Mouse (Mus musculus) ES-E14 (cell line): Measurements from ENCODE around the gene Pla2g12a. TPM values are rescaled to one million over a fixed set of nuclear protein-coding genes. Genes with fewer than 3 reads are reported as not detected.

Source experiments
- DNase-seq: peaks from one replicate; pipeline ENCODE4 v3.0.0-alpha.2; 2013; ENCODE audit warnings: low read depth, low spot score
- H3K27ac ChIP-seq: 2 replicates; pipeline ENCODE4 v1.5.1; 2012; ENCODE audit warnings: low read depth, mild to moderate bottlenecking, low read length, moderate library complexity, mixed read lengths; ENCODE audit not compliant: poor library complexity, insufficient read depth, severe bottlenecking
- H3K36me3 ChIP-seq: 2 replicates; pipeline ENCODE4 v1.6.1; 2012; ENCODE audit warnings: mild to moderate bottlenecking, low read length, moderate library complexity, mixed read lengths; ENCODE audit not compliant: control insufficient read depth, poor library complexity, insufficient read depth, severe bottlenecking
- H3K4me1 ChIP-seq, 2 experiments: fragments of 150-350 bp in 1 of 2; sonication (generic) in 1 of 2; 2 replicates each; pipeline ENCODE4 v1.6.1; 2012; ENCODE audit warnings: low read length in 2 of 2, mild to moderate bottlenecking in 1 of 2, mixed read lengths in 1 of 2; ENCODE audit not compliant: control insufficient read depth in 2 of 2, insufficient read depth in 2 of 2, poor library complexity in 1 of 2
- H3K4me3 ChIP-seq, 2 experiments: fragments of 150-350 bp in 1 of 2; sonication (generic) in 1 of 2; 2 replicates each; pipeline ENCODE4 v1.5.1; 2012; ENCODE audit warnings: low read length in 2 of 2, low read depth in 1 of 2, mild to moderate bottlenecking in 1 of 2, mixed read lengths in 1 of 2; ENCODE audit not compliant: insufficient read depth in 1 of 2, poor library complexity in 1 of 2, severe bottlenecking in 1 of 2
- H3K9ac ChIP-seq: 2 replicates; pipeline ENCODE4 v1.6.1; 2012; ENCODE audit warnings: low read depth, mild to moderate bottlenecking, low read length, mixed read lengths; ENCODE audit not compliant: poor library complexity, insufficient read depth, severe bottlenecking
- H3K9me3 ChIP-seq: fragments of 150-350 bp; sonication (generic); 2 replicates; pipeline ENCODE4 v1.6.1; 2012; ENCODE audit warnings: low read depth, mild to moderate bottlenecking, low read length; ENCODE audit not compliant: control insufficient read depth, insufficient read depth
- CHD2 ChIP-seq: IDR thresholded peaks from 2 replicates; pipeline ENCODE4 v1.6.1; 2014; ENCODE audit warnings: mild to moderate bottlenecking, low read depth, low read length, inconsistent platforms
- HCFC1 ChIP-seq: IDR thresholded peaks from 2 replicates; pipeline ENCODE4 v1.6.1; 2012; ENCODE audit warnings: low read length, inconsistent platforms, borderline replicate concordance; ENCODE audit not compliant: insufficient read depth
- MAFK ChIP-seq: IDR thresholded peaks from 2 replicates; pipeline ENCODE4 v1.6.1; 2014; ENCODE audit warnings: mild to moderate bottlenecking, low read depth, low read length, inconsistent platforms; ENCODE audit not compliant: insufficient read depth
- ZC3H11A ChIP-seq: IDR thresholded peaks from 2 replicates; pipeline ENCODE4 v1.6.1; 2012; ENCODE audit warnings: low read depth, mild to moderate bottlenecking, inconsistent platforms, low read length, borderline replicate concordance
- ZNF384 ChIP-seq: IDR thresholded peaks from 2 replicates; pipeline ENCODE4 v1.6.1; 2012; ENCODE audit warnings: low read depth, low read length, inconsistent platforms
- in situ Hi-C, 2 experiments: fragments of 600-800 bp; cut with MboI; formaldehyde crosslinking; loops; one replicate each; pipeline ENCODE4 v1.15.1; 2025; ENCODE audit warnings: low sequenced_read_pairs in 2 of 2, inconsistent platforms in 1 of 2; ENCODE audit not compliant: unreplicated experiment in 2 of 2
- total RNA-seq: library from RNA; depleted of rRNA; stranded (reverse); fragments of 300-350 nt; gene quantifications from 2 replicates; pipeline ENCODE4 v1.2.3, GENCODE M21; 2012

The Pla2g12a gene
- total RNA-seq, 1 experiment = 37.3 TPM

DNA sequence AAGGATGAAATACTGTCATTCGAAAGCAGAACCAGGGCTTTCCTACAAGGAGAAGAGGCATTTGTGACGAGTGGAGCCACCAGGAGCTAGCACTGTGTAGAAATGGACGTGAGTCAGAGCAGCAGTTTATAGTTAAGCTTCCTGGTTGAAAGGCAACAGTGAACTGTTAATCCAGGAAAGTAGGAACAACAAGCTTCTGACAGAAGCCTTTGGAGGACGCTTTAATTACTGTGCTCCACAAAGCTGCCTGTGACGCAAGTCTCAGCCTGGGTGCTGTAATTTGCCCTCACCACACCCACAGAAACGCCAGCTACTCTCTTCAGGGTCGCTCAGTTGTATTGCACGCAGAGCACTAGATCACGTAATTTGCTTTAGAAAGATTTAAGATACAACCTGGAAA, 58.2 kb downstream of the Pla2g12a start:
- no peak for TF ChIP-seq CHD2
- TF ChIP-seq MAFK = no peak
- TF ChIP-seq ZNF384 = no peak
- no peak for TF ChIP-seq HCFC1
- TF ChIP-seq ZC3H11A = no peak
- no peak overlapping the region for H3K4me3 ChIP-seq
- no peak overlapping the region for H3K27ac ChIP-seq
- no peaks in the 10 kb centered on the region for H3K9me3 ChIP-seq
- no peaks in the 10 kb centered on the region for H3K36me3 ChIP-seq
- H3K4me1 ChIP-seq = peaks cover 0 to 3% of the 10 kb centered on the region in 2 experiments; a peak in 1 of 4 replicates
- no peak for DNase-seq
- H3K9ac ChIP-seq = no peak overlapping the region
- in situ Hi-C loops = no loop called here

GRCm38 (mm10) chr3:129937848-129938247, 59.4 kb downstream of the Pla2g12a start:
- no peak for DNase-seq
- H3K36me3 ChIP-seq = no peaks in the 10 kb centered on the region
- in situ Hi-C loops = no loop called here
- no peak overlapping the region for H3K4me3 ChIP-seq
- no peak overlapping the region for H3K27ac ChIP-seq
- TF ChIP-seq ZC3H11A = no peak
- TF ChIP-seq HCFC1 = no peak
- no peak for TF ChIP-seq CHD2
- no peak for TF ChIP-seq ZNF384
- TF ChIP-seq MAFK = no peak
- H3K9me3 ChIP-seq = no peaks in the 10 kb centered on the region
- peaks cover 0 to 3% of the 10 kb centered on the region in 2 experiments; a peak in 1 of 4 replicates for H3K4me1 ChIP-seq
- no peak overlapping the region for H3K9ac ChIP-seq

- peaks cover 0 to 3% of the 10 kb centered on the region in 2 experiments; a peak in 1 of 4 replicates for H3K4me1 ChIP-seq
- TF ChIP-seq MAFK (no peak), CHD2 (no peak), HCFC1 (no peak), ZNF384 (no peak), ZC3H11A (no peak)
- no peak overlapping the region for H3K4me3 ChIP-seq
- in situ Hi-C loops = no loop called here
- H3K27ac ChIP-seq = no peak overlapping the region
- H3K36me3 ChIP-seq = no peaks in the 10 kb centered on the region
- DNase-seq = no peak
- no peaks in the 10 kb centered on the region for H3K9me3 ChIP-seq
- no peak overlapping the region for H3K9ac ChIP-seq
Measured at GRCm38 (mm10) chr3:129939058-129939457, 60.7 kb downstream of the Pla2g12a start.

- no peaks in the 10 kb centered on the region for H3K9me3 ChIP-seq
- in situ Hi-C loops = no loop called here
Measured at GRCm38 (mm10) chr3:129940780-129941179, 62.4 kb downstream of the Pla2g12a start.

DNA sequence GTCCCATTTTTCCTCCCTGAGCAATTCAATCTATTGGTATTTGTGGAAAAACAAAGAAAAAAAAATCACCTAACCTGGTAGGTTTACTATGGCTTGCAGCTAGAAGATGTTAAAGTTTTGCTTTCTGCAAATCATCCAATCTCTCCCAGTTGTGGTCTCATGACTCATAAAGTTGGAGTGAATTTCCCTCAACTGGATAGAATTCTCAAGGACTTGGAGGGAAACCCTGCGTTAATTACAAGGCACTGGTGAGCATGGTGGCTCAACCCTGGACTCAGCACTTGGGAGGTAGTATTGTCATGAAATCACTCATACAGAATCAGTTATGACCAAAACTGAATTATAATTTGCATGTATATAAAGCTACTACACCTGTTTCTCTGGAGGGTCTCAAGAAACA, 62.9 kb downstream of the Pla2g12a start:
- DNase-seq = no peak
- Histone ChIP-seq H3K4me3 (no peak overlapping the region), H3K4me1 (peaks cover 0 to 3% of the 10 kb centered on the region in 2 experiments; a peak in 1 of 4 replicates), H3K9me3 (no peaks in the 10 kb centered on the region), H3K36me3 (no peaks in the 10 kb centered on the region), H3K27ac (no peak overlapping the region), H3K9ac (no peak overlapping the region)
- TF ChIP-seq ZC3H11A (no peak), ZNF384 (no peak), HCFC1 (no peak), CHD2 (no peak), MAFK (no peak)
- in situ Hi-C loops = no loop called here

More at GRCm38 (mm10) chr3:129940780-129941179, 62.4 kb downstream of the Pla2g12a start:
- H3K27ac ChIP-seq = no peak overlapping the region
- peaks cover 0 to 3% of the 10 kb centered on the region in 2 experiments; a peak in 1 of 4 replicates for H3K4me1 ChIP-seq
- no peak overlapping the region for H3K4me3 ChIP-seq
- H3K9ac ChIP-seq = no peak overlapping the region
- H3K36me3 ChIP-seq = no peaks in the 10 kb centered on the region
- DNase-seq = no peak
- TF ChIP-seq MAFK = no peak
- TF ChIP-seq HCFC1 = no peak
- TF ChIP-seq ZC3H11A = no peak
- TF ChIP-seq CHD2 = no peak
- no peak for TF ChIP-seq ZNF384
